Mouse (Mus musculus) limb, embryonic 15.5 days (tissue): ENCODE data around the gene Tmem159. TPM values are rescaled to one million over a fixed set of nuclear protein-coding genes. Genes with fewer than 3 reads are reported as not detected.

Experiments used
- ATAC-seq: fragments of 200-750 bp; cut with Nextera tagmentation; 2 replicates; pipeline ENCODE4 v1.8.0; 2017; ENCODE audit warnings: low read depth, moderate TSS enrichment; ENCODE audit not compliant: insufficient number of reproducible peaks, low FRiP score, low TSS enrichment
- H3K27ac ChIP-seq: fragments of 300-500 bp; sonication (generic); 2 replicates; pipeline ENCODE4 v1.5.1; 2015; ENCODE audit warnings: moderate library complexity, mild to moderate bottlenecking, inconsistent platforms
- H3K27me3 ChIP-seq: fragments of 300-500 bp; sonication (generic); 2 replicates; pipeline ENCODE4 v1.6.1; 2015; ENCODE audit warnings: inconsistent platforms
- H3K36me3 ChIP-seq: fragments of 300-500 bp; sonication (generic); 2 replicates; pipeline ENCODE4 v1.6.1; 2015; ENCODE audit warnings: inconsistent platforms
- H3K4me1 ChIP-seq: fragments of 300-500 bp; sonication (generic); 2 replicates; pipeline ENCODE4 v1.6.1; 2015; ENCODE audit warnings: inconsistent platforms
- H3K4me2 ChIP-seq: fragments of 300-500 bp; sonication (generic); 2 replicates; pipeline ENCODE4 v1.6.1; 2015; ENCODE audit warnings: mild to moderate bottlenecking, inconsistent platforms
- H3K4me3 ChIP-seq: fragments of 300-500 bp; sonication (generic); 2 replicates; pipeline ENCODE4 v1.5.1; 2015; ENCODE audit warnings: mild to moderate bottlenecking, inconsistent platforms
- H3K9ac ChIP-seq: fragments of 300-500 bp; sonication (generic); 2 replicates; pipeline ENCODE4 v1.6.1; 2015; ENCODE audit warnings: inconsistent platforms
- H3K9me3 ChIP-seq: fragments of 300-500 bp; sonication (generic); 2 replicates; pipeline ENCODE4 v1.6.1; 2016; ENCODE audit warnings: inconsistent platforms
- WGBS: fragments of 180-500 bp; shearing (Covaris S2); methylation state at CpG from one replicate; pipeline ENCODE4 v1.1.7; 2015; 5-methylcytosine and 5-hydroxymethylcytosine counted together
- polyA plus RNA-seq: library from polyadenylated mRNA; unstranded; fragments of >200 nt; fragmentation: Nextera tagmentation; extraction: Ambion mirVana; gene quantifications from 2 replicates; pipeline ENCODE4 v1.2.1, GENCODE M21; 2015

Gene Tmem159
- 28.2 and 29.2 TPM in 2 replicates for polyA plus RNA-seq

DNA sequence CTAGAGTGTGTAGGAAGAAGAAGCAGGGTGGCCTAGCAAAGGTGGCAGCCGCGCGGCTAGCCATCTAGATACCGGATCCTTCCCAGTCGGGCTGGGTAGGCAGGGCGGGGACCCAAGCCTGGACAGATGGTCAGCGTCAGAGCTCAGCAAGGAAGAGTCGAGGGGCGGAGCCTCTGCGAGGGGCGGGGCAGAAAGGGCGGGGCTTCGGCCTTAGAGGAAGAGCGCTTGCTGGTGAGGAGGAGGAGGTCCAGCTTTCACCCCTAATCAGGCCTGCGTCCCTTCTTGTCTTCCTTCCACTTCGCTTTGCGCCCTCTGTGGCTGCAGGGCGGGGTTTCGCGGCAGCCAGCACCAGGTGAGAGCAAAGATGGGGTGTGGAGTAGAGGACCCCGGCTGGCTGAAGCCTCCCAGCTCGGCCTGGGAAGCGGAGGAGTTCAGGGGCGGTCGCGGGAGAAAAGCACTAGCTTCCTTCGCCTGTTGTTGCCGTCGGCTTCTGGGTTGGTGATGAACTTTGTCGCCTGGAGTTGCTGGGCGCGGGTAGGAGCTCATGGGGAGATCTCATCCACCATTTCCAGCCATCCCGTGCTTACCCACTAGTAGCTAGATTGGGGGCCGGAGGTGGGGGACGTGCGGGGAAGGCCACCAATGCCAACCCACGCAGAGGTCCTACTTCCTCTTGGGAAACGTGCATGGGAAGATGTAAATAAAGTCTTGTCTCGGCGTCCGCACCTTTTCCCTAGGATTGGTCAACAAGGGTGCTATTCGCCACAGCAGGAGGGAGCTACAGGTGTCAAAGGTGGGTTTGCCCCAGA lies at the start of gene Tmem159:
TSS of gene Tmem159 (plus strand) at position 190 of the 809 bp plus-strand sequence.
- Histone ChIP-seq H3K27ac (peak within 1 kb of the TSS; percentile 50), H3K36me3 (no peaks in the 10 kb centered on the region), H3K9ac (peak within 1 kb of the TSS; percentile 62), H3K4me2 (peak within 1 kb of the TSS; percentile 90), H3K27me3 (no peaks in the 10 kb centered on the region), H3K9me3 (no peaks in the 10 kb centered on the region), H3K4me1 (peaks cover 13% of the 10 kb centered on the region), H3K4me3 (peak within 1 kb of the TSS; percentile 66)
- ATAC-seq = peak; percentile 88
- WGBS = under 1% methylated on average over 41 of the region's 42 CpGs

- no peak overlapping the region for H3K4me2 ChIP-seq
- no peak for ATAC-seq
- H3K27me3 ChIP-seq = no peaks in the 10 kb centered on the region
- H3K9me3 ChIP-seq = no peaks in the 10 kb centered on the region
- no peaks in the 10 kb centered on the region for H3K36me3 ChIP-seq
- H3K4me3 ChIP-seq = no peak overlapping the region
- 25% methylated on average over 2 of the region's 2 CpGs for WGBS
- no peak overlapping the region for H3K27ac ChIP-seq
- no peak overlapping the region for H3K9ac ChIP-seq
- no peaks in the 10 kb centered on the region for H3K4me1 ChIP-seq
These were observed 48.1 kb upstream of the Tmem159 start for GRCm38 (mm10) chr7:120054016-120054415.

DNA sequence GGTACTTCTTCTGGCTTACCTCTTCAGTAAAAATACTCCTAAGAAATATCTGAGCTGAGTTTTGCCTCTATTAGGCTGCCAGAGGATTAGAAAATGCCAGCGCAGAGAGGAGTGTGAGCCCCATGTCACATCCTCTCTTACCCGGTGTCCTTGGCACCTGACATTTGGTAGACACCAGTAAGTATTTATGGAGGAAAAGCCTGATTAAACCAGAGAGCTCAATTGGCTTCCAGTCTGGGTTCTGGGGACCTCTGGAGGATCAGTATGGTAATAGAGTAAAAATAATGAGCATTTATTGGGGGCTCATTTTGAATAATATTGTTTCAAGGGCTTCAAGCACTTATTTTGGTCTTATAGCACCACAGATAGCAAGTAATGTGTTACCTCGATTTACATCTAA lies 46.7 kb upstream of the Tmem159 start:
- no peaks in the 10 kb centered on the region for H3K27me3 ChIP-seq
- H3K4me3 ChIP-seq = no peak overlapping the region
- no peaks in the 10 kb centered on the region for H3K9me3 ChIP-seq
- H3K27ac ChIP-seq = no peak overlapping the region
- H3K9ac ChIP-seq = no peak overlapping the region
- no peak overlapping the region for H3K4me2 ChIP-seq
- no peaks in the 10 kb centered on the region for H3K36me3 ChIP-seq
- WGBS = 86% methylated on average over 3 of the region's 3 CpGs
- no peak for ATAC-seq
- no peaks in the 10 kb centered on the region for H3K4me1 ChIP-seq

DNA sequence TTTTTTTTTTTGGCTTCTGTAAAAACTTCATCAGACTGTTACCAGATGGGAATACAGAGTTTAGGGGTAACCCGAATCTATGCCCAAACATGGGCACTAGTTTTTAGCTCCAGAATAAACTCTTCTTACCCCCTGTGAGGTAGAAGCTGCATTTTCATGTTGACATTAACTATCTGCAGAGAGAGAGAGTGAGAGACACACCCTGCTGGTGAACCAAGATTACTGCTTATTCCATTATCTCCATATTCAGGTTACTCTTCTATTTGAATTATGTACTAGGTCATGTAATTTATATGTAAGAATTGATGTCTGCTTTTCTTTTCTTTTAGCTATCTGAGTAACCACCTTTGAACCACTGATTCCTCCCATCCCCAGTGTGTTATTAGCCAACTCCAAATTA lies 38.1 kb upstream of the Tmem159 start:
- no peak for ATAC-seq
- H3K36me3 ChIP-seq = no peaks in the 10 kb centered on the region
- no peaks in the 10 kb centered on the region for H3K9me3 ChIP-seq
- no peak overlapping the region for H3K9ac ChIP-seq
- H3K4me3 ChIP-seq = no peak overlapping the region
- no peak overlapping the region for H3K27ac ChIP-seq
- 79% methylated on average over 1 of the region's 1 CpGs for WGBS
- no peak overlapping the region for H3K4me2 ChIP-seq
- no peaks in the 10 kb centered on the region for H3K4me1 ChIP-seq
- H3K27me3 ChIP-seq = no peaks in the 10 kb centered on the region

DNA sequence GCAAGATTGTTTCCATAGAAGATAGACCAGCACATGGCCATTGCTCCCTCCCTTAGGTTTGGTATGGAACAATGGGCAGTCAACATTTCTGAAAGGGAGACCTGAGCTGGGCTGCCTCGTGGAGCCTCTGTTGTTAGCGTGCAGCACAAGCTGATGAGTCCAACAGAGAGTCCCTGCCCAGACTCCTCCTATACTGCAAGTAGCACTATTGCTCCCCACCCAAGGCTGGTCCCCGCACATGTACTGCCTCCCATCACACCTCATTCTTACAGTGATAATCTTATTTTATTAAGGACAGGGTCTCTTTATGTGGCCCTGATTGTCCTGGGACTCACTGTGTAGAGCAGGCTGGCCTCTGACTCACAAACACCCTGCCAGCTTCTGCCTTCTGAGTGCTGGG lies 34.0 kb upstream of the Tmem159 start:
- Histone ChIP-seq H3K9me3 (no peaks in the 10 kb centered on the region), H3K27ac (no peak overlapping the region), H3K4me2 (no peak overlapping the region), H3K9ac (no peak overlapping the region), H3K4me3 (no peak overlapping the region), H3K4me1 (no peaks in the 10 kb centered on the region), H3K36me3 (no peaks in the 10 kb centered on the region), H3K27me3 (no peaks in the 10 kb centered on the region)
- ATAC-seq = no peak; the same call in 1 of the 2 replicates
- WGBS = 88% methylated on average over 3 of the region's 3 CpGs

DNA sequence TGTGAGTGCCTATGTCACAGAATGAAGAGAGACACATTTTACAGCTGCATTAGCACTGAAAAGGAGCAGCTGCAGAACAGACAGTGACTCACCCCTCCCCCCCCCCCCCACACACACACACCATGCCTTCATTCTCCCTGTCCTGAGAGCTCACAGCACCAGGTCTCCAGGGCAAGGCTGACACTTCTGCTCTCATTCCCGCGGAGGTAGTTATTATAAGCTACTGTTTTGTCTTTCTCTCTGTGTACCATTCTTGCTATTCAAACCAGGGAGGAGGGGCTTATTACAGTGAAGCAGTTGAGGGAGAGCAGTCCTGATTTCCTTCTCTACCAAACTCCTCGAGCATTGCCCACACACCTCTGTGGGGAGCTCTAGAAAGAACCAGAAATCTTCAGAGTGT lies 33.0 kb upstream of the Tmem159 start:
- no peak for ATAC-seq
- Histone ChIP-seq H3K4me3 (no peak overlapping the region), H3K9me3 (no peaks in the 10 kb centered on the region), H3K4me1 (no peaks in the 10 kb centered on the region), H3K27me3 (no peaks in the 10 kb centered on the region), H3K4me2 (no peak overlapping the region), H3K27ac (no peak overlapping the region), H3K9ac (no peak overlapping the region), H3K36me3 (no peaks in the 10 kb centered on the region)
- 40% methylated on average over 3 of the region's 3 CpGs for WGBS

DNA sequence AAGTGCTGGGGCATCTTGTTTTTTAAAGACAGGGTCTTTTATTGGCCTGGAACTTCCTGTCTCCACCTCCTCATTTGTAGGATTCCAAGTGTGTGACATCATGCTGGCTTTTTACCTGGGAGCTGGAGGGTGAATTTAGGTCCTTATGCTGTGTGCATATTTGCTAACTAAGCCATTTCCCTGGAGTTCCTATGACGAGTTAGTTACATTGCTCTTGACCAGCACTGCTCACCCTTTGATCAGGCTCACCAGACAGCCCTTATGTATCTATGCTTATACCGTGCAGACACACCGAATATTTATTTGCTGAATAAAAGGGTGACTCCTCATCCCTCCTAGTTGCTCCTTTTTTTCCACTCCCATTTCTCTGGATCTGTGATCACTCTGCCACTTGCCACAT lies 22.0 kb upstream of the Tmem159 start:
- H3K36me3 ChIP-seq = no peaks in the 10 kb centered on the region
- WGBS = 55% methylated on average over 3 of the region's 3 CpGs
- ATAC-seq = no peak
- no peaks in the 10 kb centered on the region for H3K27me3 ChIP-seq
- no peak overlapping the region for H3K4me3 ChIP-seq
- no peaks in the 10 kb centered on the region for H3K9me3 ChIP-seq
- no peak overlapping the region for H3K27ac ChIP-seq
- H3K4me1 ChIP-seq = no peaks in the 10 kb centered on the region
- no peak overlapping the region for H3K4me2 ChIP-seq
- no peak overlapping the region for H3K9ac ChIP-seq

GRCm38 (mm10) chr7:120093033-120093432 lies 9.1 kb upstream of the Tmem159 start:
- ATAC-seq = no peak
- Histone ChIP-seq H3K36me3 (no peaks in the 10 kb centered on the region), H3K9me3 (no peaks in the 10 kb centered on the region), H3K4me3 (no peak overlapping the region), H3K4me1 (no peaks in the 10 kb centered on the region; the same call in 1 of the 2 replicates), H3K27me3 (no peaks in the 10 kb centered on the region), H3K27ac (no peak overlapping the region), H3K4me2 (no peak overlapping the region), H3K9ac (no peak overlapping the region)
- 35% methylated on average over 5 of the region's 5 CpGs for WGBS

GRCm38 (mm10) chr7:120094216-120094615 lies 7.9 kb upstream of the Tmem159 start:
- H3K4me2 ChIP-seq = no peak overlapping the region
- H3K9ac ChIP-seq = no peak overlapping the region
- no peak overlapping the region for H3K4me3 ChIP-seq
- WGBS = 76% methylated on average over 3 of the region's 3 CpGs
- no peak overlapping the region for H3K27ac ChIP-seq
- no peaks in the 10 kb centered on the region for H3K36me3 ChIP-seq
- no peak for ATAC-seq
- no peaks in the 10 kb centered on the region; the same call in 1 of the 2 replicates for H3K4me1 ChIP-seq
- H3K9me3 ChIP-seq = no peaks in the 10 kb centered on the region
- H3K27me3 ChIP-seq = no peaks in the 10 kb centered on the region

- Histone ChIP-seq H3K9ac (no peak within 1 kb of the TSS), H3K4me3 (no peak within 1 kb of the TSS), H3K9me3 (no peaks in the 10 kb centered on the region), H3K4me2 (no peak within 1 kb of the TSS), H3K4me1 (no peaks in the 10 kb centered on the region; the same call in 1 of the 2 replicates), H3K27ac (no peak within 1 kb of the TSS), H3K36me3 (no peaks in the 10 kb centered on the region), H3K27me3 (no peaks in the 10 kb centered on the region)
- WGBS = 87% methylated on average over 6 of the region's 6 CpGs
- ATAC-seq = no peak
These were observed 7.0 kb upstream of the Tmem159 start, which contains the start of gene Dnah3 for GRCm38 (mm10) chr7:120095180-120095579. Dnah3 (minus strand) TSS chr7:120095280.

GRCm38 (mm10) chr7:120097845-120098244 lies 4.3 kb upstream of the Tmem159 start:
- Histone ChIP-seq H3K4me3 (no peak overlapping the region), H3K4me2 (no peak overlapping the region), H3K27me3 (no peaks in the 10 kb centered on the region)

GRCm38 (mm10) chr7:120098403-120098802 lies 3.8 kb upstream of the Tmem159 start:
- Histone ChIP-seq H3K27me3 (no peaks in the 10 kb centered on the region), H3K36me3 (no peaks in the 10 kb centered on the region), H3K9me3 (no peaks in the 10 kb centered on the region), H3K4me2 (no peak overlapping the region), H3K4me3 (no peak overlapping the region), H3K27ac (no peak overlapping the region), H3K4me1 (peaks cover 13% of the 10 kb centered on the region), H3K9ac (no peak overlapping the region)
- no peak for ATAC-seq
- 20% methylated on average over 9 of the region's 9 CpGs for WGBS

More at GRCm38 (mm10) chr7:120097845-120098244, 4.3 kb upstream of the Tmem159 start:
- WGBS = 6% methylated on average over 7 of the region's 7 CpGs
- ATAC-seq = 0 out of 2 replicates have a peak, but pooled peaks have one; percentile 32
- H3K36me3 ChIP-seq = no peaks in the 10 kb centered on the region
- H3K27ac ChIP-seq = no peak overlapping the region
- no peaks in the 10 kb centered on the region for H3K9me3 ChIP-seq
- no peak overlapping the region for H3K9ac ChIP-seq
- H3K4me1 ChIP-seq = peaks cover 7% of the 10 kb centered on the region; the same call in 1 of the 2 replicates
